Mouse (Mus musculus) layer of hippocampus, postnatal 10 days (tissue): ENCODE data around the gene Dars2. TPM values are rescaled to one million over a fixed set of nuclear protein-coding genes. Genes with fewer than 3 reads are reported as not detected.
"Not testable (repeated sequence)": the region's sequence is repeated elsewhere in the genome, so short reads cannot be mapped to it uniquely, and the experiment has no call there.

Experiments
- DNase-seq, 2 experiments: peaks; one replicate each; pipeline ENCODE4 v3.0.0; 2021; ENCODE audit warnings: low spot score in 2 of 2
- total RNA-seq, 2 experiments: library from RNA; stranded (reverse); gene quantifications; 2 replicates each; pipeline ENCODE4 v1.2.3; 2021

Dars2 gene
- total RNA-seq, 2 experiments from 2014 or later = 23.7 to 24.6 TPM

GRCm38 (mm10) chr1:161035786-161036404 lies 34.6 kb downstream of the Dars2 start:
- DNase-seq = no peak

- DNase-seq = peak; percentile 39 to 63
Measured at GRCm38 (mm10) chr1:161035281-161035785, 35.1 kb downstream of the Dars2 start.

GRCm38 (mm10) chr1:161034435-161035280 lies 35.8 kb downstream of the Dars2 start, which contains the start of gene Zbtb37:
Gene Zbtb37 (minus strand): TSS chr1:161034849.
- peak; percentile 98 for DNase-seq

- DNase-seq = no peak
Measured at GRCm38 (mm10) chr1:161033856-161034434, 36.5 kb downstream of the Dars2 start.

- DNase-seq = no peak
Measured at GRCm38 (mm10) chr1:161032345-161032744, 38.1 kb downstream of the Dars2 start.

GRCm38 (mm10) chr1:161031881-161032280 lies 38.6 kb downstream of the Dars2 start:
- no peak for DNase-seq

- DNase-seq = no peak
Measured at GRCm38 (mm10) chr1:161030058-161030457, 40.4 kb downstream of the Dars2 start.

GRCm38 (mm10) chr1:161028427-161028826 lies 42.0 kb downstream of the Dars2 start:
- DNase-seq = not testable (repeated sequence)

- no peak for DNase-seq
Measured at GRCm38 (mm10) chr1:161027196-161027595, 43.3 kb downstream of the Dars2 start.

GRCm38 (mm10) chr1:161025410-161026210 lies 44.8 kb downstream of the Dars2 start:
- no peak for DNase-seq

- DNase-seq = no peak
Measured at GRCm38 (mm10) chr1:161020051-161020450, 50.4 kb downstream of the Dars2 start.

- no peak for DNase-seq
Measured at GRCm38 (mm10) chr1:161016378-161016777, 54.1 kb downstream of the Dars2 start.

- DNase-seq = no peak
Measured at GRCm38 (mm10) chr1:161010436-161010835, 60.0 kb downstream of the Dars2 start.

GRCm38 (mm10) chr1:161008038-161008437 lies 62.4 kb downstream of the Dars2 start:
- no peak for DNase-seq

GRCm38 (mm10) chr1:161006471-161006870 lies 64.0 kb downstream of the Dars2 start:
- no peak for DNase-seq

- no peak for DNase-seq
Measured at GRCm38 (mm10) chr1:161005526-161005925, 64.9 kb downstream of the Dars2 start.

GRCm38 (mm10) chr1:161004942-161005341 lies 65.5 kb downstream of the Dars2 start:
- DNase-seq = no peak

GRCm38 (mm10) chr1:160993851-160994250 lies 76.6 kb downstream of the Dars2 start:
- no peak for DNase-seq
